Mouse (Mus musculus): Measurements from ENCODE around the gene Foxj3.

DNA sequence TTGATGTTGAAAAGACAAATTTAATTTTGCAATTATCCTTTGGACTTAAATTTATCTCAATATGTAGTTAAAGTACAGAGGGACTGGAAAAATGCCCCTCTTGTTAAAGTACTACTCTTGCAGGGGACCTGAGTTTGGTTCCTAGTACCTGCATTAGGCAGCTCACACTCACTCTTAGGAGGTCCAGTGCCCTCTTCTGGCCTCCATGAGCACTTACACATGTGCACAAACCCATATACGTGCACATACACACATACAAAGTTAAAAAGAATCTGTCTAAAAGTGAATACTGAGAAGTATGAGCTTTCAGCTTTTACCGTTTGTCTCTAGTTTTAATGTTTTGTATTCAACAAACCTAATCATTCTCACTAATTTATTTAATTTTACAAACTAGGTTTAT, 51.2 kb downstream of the Foxj3 start:
- TF ChIP-seq CTCF (IDR thresholded peaks at IDR 0.05; ENCODE audit: low read depth), result no peak; the same call in 1 of the 2 replicates
- no peak for TF ChIP-seq EP300 (optimal IDR thresholded peaks at IDR 0.05)

Measured in stomach, postnatal 0 days (tissue).